Mouse (Mus musculus): Measurements from ENCODE around the gene Nfatc3.
A peak's percentile ranks its signal among the peaks of the same experiment; 100 is the strongest.

GRCm38 (mm10) chr8:106010748-106011642, 47.6 kb upstream of the Nfatc3 start:
- TF ChIP-seq CTCF (IDR thresholded peaks at IDR 0.05; ENCODE audit: low read depth) = peak; percentile 21; the same call in 1 of the 2 replicates
- no peak for TF ChIP-seq EP300 (IDR thresholded peaks at IDR 0.05; ENCODE audit: low read depth)

Data from liver, embryonic 14.5 days (tissue).